Mouse (Mus musculus) neural tube, embryonic 14.5 days (tissue): ENCODE measurements around the gene Pip5k1c. TPM values are rescaled to one million over a fixed set of nuclear protein-coding genes. Genes with fewer than 3 reads are reported as not detected.

Experiments
- ATAC-seq: fragments of 200-750 bp; cut with Nextera tagmentation; 2 replicates; pipeline ENCODE4 v1.8.0; 2017; ENCODE audit warnings: low read depth, mild to moderate bottlenecking, moderate TSS enrichment, moderate library complexity
- H3K27ac ChIP-seq: fragments of 300-500 bp; sonication (generic); 2 replicates; pipeline ENCODE4 v1.5.1; 2014; ENCODE audit warnings: low read depth, mild to moderate bottlenecking, control low read depth, low read length, moderate library complexity, mixed read lengths
- H3K27me3 ChIP-seq: fragments of 300-500 bp; sonication (generic); 2 replicates; pipeline ENCODE4 v1.6.1; 2014; ENCODE audit warnings: low read length; ENCODE audit not compliant: control insufficient read depth, insufficient read depth
- H3K36me3 ChIP-seq: fragments of 300-500 bp; sonication (generic); 2 replicates; pipeline ENCODE4 v1.6.1; 2014; ENCODE audit warnings: low read length, mixed read lengths; ENCODE audit not compliant: control insufficient read depth, insufficient read depth
- H3K4me1 ChIP-seq: fragments of 300-500 bp; sonication (generic); 2 replicates; pipeline ENCODE4 v1.6.1; 2014; ENCODE audit warnings: low read length; ENCODE audit not compliant: control insufficient read depth, insufficient read depth
- H3K4me2 ChIP-seq: fragments of 300-500 bp; sonication (generic); 2 replicates; pipeline ENCODE4 v1.6.1; 2014; ENCODE audit warnings: mild to moderate bottlenecking, low read depth, low read length, control low read depth
- H3K4me3 ChIP-seq: fragments of 300-500 bp; sonication (generic); 2 replicates; pipeline ENCODE4 v1.5.1; 2014; ENCODE audit warnings: low read depth, low read length, control low read depth, mixed read lengths
- H3K9ac ChIP-seq: fragments of 300-500 bp; sonication (generic); replicated peaks from 2 replicates; pipeline ENCODE4 v1.6.1; 2014; ENCODE audit warnings: low read depth, mild to moderate bottlenecking, control low read depth, low read length, mixed read lengths
- H3K9me3 ChIP-seq: fragments of 300-500 bp; sonication (generic); 2 replicates; pipeline ENCODE4 v1.6.1; 2016; ENCODE audit warnings: low read length; ENCODE audit not compliant: control insufficient read depth
- WGBS: fragments of 180-500 bp; shearing (Covaris S2); extraction: QIAGEN DNeasy Blood & Tissue Kit; methylation state at CpG from one replicate; pipeline ENCODE4 v1.1.7; 2014; 5-methylcytosine and 5-hydroxymethylcytosine counted together
- polyA plus RNA-seq: library from polyadenylated mRNA; unstranded; fragments of >200 nt; fragmentation: Nextera tagmentation; extraction: Ambion mirVana; gene quantifications from 2 replicates; pipeline ENCODE4 v1.2.1, GENCODE M21; 2014

Gene Pip5k1c
- 133 and 140 TPM in 2 replicates for polyA plus RNA-seq

DNA sequence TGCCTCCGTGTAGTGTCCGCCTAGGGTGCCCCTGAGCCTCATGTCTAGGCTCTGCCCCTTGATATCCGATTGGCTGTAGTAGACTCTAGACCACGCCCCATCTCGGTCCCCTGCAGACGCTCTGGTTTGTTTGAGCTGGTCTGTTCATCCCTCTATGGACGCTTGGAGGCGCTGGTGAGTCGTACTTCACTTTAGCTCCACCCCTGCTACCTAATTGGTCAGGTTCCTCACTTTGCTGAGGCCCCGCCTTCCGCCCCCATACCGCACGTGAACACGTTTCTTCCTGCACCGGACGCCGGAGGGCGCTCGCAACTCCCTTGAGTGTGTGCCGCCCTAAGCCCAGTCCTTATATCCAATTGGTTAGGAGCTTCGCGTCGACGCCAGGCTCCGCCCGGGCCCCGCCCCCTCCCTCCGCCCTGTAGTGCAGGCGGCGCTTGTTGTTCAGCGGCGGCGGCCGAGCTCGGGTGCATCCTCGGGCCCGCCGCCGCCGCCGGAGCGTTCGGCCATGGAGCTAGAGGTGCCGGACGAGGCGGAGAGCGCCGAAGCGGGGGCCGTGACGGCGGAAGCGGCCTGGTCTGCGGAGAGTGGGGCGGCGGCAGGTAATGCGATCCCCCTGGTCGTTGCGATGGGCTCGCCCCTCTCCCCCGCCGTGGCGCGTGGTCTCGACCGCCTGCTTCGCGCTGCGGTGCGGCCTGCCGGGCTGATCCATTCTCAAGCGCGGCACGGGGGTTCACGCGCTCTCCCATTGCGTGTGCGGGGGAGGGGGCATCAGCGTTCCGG lies at the start of gene Pip5k1c:
Gene Pip5k1c (plus strand): TSS at position 410 of the 780 bp plus-strand sequence.
- H3K4me1 ChIP-seq: peaks cover 20% of the 10 kb centered on the region
- H3K27me3 ChIP-seq: no peaks in the 10 kb centered on the region; the same call in 1 of the 2 replicates
- H3K9ac ChIP-seq: peak within 1 kb of the TSS; percentile 82
- WGBS: under 1% methylated on average over 78 of the region's 80 CpGs
- H3K36me3 ChIP-seq: no peaks in the 10 kb centered on the region
- peak within 1 kb of the TSS; percentile 74 for H3K4me3 ChIP-seq
- H3K4me2 ChIP-seq: peak within 1 kb of the TSS; percentile 92
- peak; percentile 93 for ATAC-seq
- H3K9me3 ChIP-seq: no peaks in the 10 kb centered on the region
- peak within 1 kb of the TSS; percentile 84 for H3K27ac ChIP-seq

- WGBS: 79% methylated on average over 4 of the region's 4 CpGs
- Histone ChIP-seq H3K9me3 (no peaks in the 10 kb centered on the region), H3K27ac (no peak overlapping the region), H3K27me3 (peaks cover 4% of the 10 kb centered on the region; the same call in 1 of the 2 replicates), H3K36me3 (peaks cover 10% of the 10 kb centered on the region; the same call in 1 of the 2 replicates), H3K4me2 (no peak overlapping the region), H3K9ac (no peak overlapping the region; the same call in 1 of the 2 replicates), H3K4me3 (no peak overlapping the region), H3K4me1 (no peaks in the 10 kb centered on the region)
- peak; percentile 15; the same call in 1 of the 2 replicates for ATAC-seq
Observed at GRCm38 (mm10) chr10:81244146-81244545, 48.6 kb upstream of the Pip5k1c start.

GRCm38 (mm10) chr10:81244595-81244994 lies 48.2 kb upstream of the Pip5k1c start:
- Histone ChIP-seq H3K4me1 (no peaks in the 10 kb centered on the region), H3K4me2 (no peak overlapping the region), H3K27ac (no peak overlapping the region), H3K36me3 (peaks cover 10% of the 10 kb centered on the region; the same call in 1 of the 2 replicates), H3K27me3 (peaks cover 4% of the 10 kb centered on the region; the same call in 1 of the 2 replicates), H3K9ac (no peak overlapping the region; the same call in 1 of the 2 replicates), H3K4me3 (no peak overlapping the region), H3K9me3 (no peaks in the 10 kb centered on the region)
- peak; percentile 70 for ATAC-seq
- 6% methylated on average over 17 of the region's 17 CpGs for WGBS

DNA sequence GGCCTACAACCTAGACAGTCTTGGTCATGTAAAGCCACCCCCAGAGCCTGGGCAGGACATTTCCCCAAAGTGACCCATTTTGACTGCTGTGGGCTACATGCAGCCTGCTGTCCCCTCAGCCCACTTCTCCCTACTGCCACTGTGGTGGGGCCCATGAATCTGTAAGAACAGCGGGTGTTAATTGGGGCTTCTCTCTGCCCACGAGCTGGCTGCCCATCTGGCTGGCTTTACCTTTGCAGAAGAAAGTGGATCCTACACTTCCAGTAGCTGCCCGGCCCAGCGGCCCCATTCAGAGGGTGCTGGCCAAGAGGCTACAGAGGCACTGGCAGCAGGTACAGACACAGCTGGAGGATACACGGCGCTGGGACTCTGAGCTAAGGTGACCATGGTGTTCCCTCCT lies 47.6 kb upstream of the Pip5k1c start:
- H3K27ac ChIP-seq: no peak overlapping the region
- 96% methylated on average over 6 of the region's 6 CpGs for WGBS
- no peak overlapping the region for H3K9ac ChIP-seq
- no peaks in the 10 kb centered on the region for H3K9me3 ChIP-seq
- H3K36me3 ChIP-seq: peaks cover 11% of the 10 kb centered on the region; the same call in 1 of the 2 replicates
- H3K4me1 ChIP-seq: no peaks in the 10 kb centered on the region
- ATAC-seq: no peak
- no peak overlapping the region for H3K4me2 ChIP-seq
- peaks cover 2% of the 10 kb centered on the region; the same call in 1 of the 2 replicates for H3K27me3 ChIP-seq
- H3K4me3 ChIP-seq: no peak overlapping the region

DNA sequence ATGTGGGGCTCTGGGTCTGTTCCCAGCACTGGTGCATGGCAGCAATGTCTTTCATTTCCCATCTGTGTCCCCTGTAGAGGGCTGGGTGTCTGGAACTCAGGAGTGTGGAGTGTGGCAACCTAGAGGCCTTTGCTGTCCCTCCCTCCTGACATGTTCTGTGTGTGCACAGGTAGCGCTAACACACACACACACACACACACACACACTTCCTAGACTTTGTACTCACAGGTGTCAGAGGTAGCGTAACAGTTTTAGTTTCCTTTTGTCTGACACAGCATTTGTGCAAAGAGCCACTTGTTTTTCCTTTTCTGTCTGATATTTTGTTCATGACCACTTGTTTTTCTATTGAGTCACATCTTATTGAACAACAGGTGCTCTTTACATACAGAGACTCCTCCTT lies 45.0 kb upstream of the Pip5k1c start:
- Histone ChIP-seq H3K9ac (no peak overlapping the region), H3K4me3 (no peak overlapping the region), H3K9me3 (no peaks in the 10 kb centered on the region), H3K27me3 (peaks cover 4% of the 10 kb centered on the region; the same call in 1 of the 2 replicates), H3K4me1 (peaks cover 4% of the 10 kb centered on the region), H3K36me3 (peaks cover 17% of the 10 kb centered on the region; the same call in 1 of the 2 replicates), H3K4me2 (no peak overlapping the region), H3K27ac (no peak overlapping the region)
- 98% methylated on average over 2 of the region's 2 CpGs for WGBS
- ATAC-seq: no peak

DNA sequence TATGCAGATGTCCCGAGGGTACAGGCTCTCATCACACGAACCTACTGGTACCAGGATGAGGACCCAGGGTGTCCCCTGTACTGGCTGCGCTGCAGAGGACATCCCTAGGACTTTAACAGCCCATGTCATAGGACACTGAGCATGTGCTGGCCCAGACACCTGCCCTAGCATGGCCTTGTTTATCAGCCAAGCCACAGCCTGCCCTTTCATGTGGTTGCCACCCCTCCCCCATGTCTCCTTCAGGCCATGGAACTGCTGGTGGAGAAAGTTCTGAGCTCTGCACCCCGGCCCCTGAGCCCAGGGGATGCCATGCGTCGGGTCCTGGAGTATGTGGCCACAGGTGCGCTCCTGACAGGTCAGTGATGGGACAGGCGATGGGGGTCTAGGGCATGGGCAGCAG lies 43.3 kb upstream of the Pip5k1c start:
- no peaks in the 10 kb centered on the region for H3K9me3 ChIP-seq
- ATAC-seq: no peak
- no peak overlapping the region for H3K27ac ChIP-seq
- no peak overlapping the region for H3K4me2 ChIP-seq
- H3K27me3 ChIP-seq: peaks cover 7% of the 10 kb centered on the region; the same call in 1 of the 2 replicates
- H3K4me1 ChIP-seq: peaks cover 9% of the 10 kb centered on the region
- 84% methylated on average over 8 of the region's 8 CpGs for WGBS
- no peak overlapping the region for H3K9ac ChIP-seq
- no peak overlapping the region for H3K4me3 ChIP-seq
- peaks cover 17% of the 10 kb centered on the region; the same call in 1 of the 2 replicates for H3K36me3 ChIP-seq

GRCm38 (mm10) chr10:81252424-81253419 lies 40.0 kb upstream of the Pip5k1c start, which contains the start of gene Matk:
TSS of gene Matk (plus strand) at chr10:81252935.
- peak within 1 kb of the TSS; percentile 19; the same call in 1 of the 2 replicates for H3K4me3 ChIP-seq
- ATAC-seq: peak; percentile 74
- no peak within 1 kb of the TSS for H3K27ac ChIP-seq
- peaks cover 20% of the 10 kb centered on the region for H3K27me3 ChIP-seq
- H3K4me2 ChIP-seq: peak within 1 kb of the TSS; percentile 58
- H3K36me3 ChIP-seq: peaks cover 7% of the 10 kb centered on the region; the same call in 1 of the 2 replicates
- H3K4me1 ChIP-seq: peaks cover 13% of the 10 kb centered on the region
- 0 out of 2 replicates have a peak within 1 kb of the TSS, but pooled peaks have one; percentile 26 for H3K9ac ChIP-seq
- H3K9me3 ChIP-seq: no peaks in the 10 kb centered on the region
- 10% methylated on average over 42 of the region's 44 CpGs for WGBS

DNA sequence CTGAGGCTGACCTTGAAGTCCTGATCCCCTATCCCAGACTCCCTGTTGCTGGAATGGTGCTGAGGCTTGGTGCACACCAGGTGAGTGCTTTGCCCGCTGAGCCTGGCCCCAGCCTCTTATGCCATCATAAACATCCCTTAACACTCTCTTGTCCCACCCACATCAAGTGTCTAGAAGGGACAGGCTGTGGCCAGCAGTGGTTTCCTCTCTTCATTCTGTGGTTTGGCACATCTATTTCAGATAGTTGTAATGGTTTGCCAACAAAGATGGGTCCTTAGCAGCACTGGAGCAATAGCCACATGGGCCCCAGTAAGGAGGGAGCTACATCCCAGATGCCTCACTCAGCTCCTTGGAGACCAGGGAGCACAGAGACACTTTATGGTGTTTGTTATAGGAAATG lies 37.9 kb upstream of the Pip5k1c start:
- H3K36me3 ChIP-seq: 0 out of 2 replicates have a peak, but pooled peaks cover 7% of the 10 kb centered on the region
- no peak overlapping the region for H3K4me2 ChIP-seq
- 50% methylated on average over 1 of the region's 1 CpGs for WGBS
- no peak overlapping the region for H3K9ac ChIP-seq
- H3K9me3 ChIP-seq: no peaks in the 10 kb centered on the region
- H3K4me3 ChIP-seq: no peak overlapping the region
- H3K27ac ChIP-seq: no peak overlapping the region
- H3K4me1 ChIP-seq: peaks cover 18% of the 10 kb centered on the region
- ATAC-seq: no peak
- peaks cover 35% of the 10 kb centered on the region for H3K27me3 ChIP-seq
